Mouse (Mus musculus) fibroblast of lung, adult 2 months (primary cell): ENCODE measurements around the gene Gm4952.
"Not testable (repeated sequence)": the region's sequence is repeated elsewhere in the genome, so short reads cannot be mapped to it uniquely, and the experiment has no call there.

ENCODE experiments used
- DNase-seq: peaks from one replicate; pipeline ENCODE4 v3.0.0-alpha.2; 2011; ENCODE audit warnings: low read depth

Gene Gm4952

DNA sequence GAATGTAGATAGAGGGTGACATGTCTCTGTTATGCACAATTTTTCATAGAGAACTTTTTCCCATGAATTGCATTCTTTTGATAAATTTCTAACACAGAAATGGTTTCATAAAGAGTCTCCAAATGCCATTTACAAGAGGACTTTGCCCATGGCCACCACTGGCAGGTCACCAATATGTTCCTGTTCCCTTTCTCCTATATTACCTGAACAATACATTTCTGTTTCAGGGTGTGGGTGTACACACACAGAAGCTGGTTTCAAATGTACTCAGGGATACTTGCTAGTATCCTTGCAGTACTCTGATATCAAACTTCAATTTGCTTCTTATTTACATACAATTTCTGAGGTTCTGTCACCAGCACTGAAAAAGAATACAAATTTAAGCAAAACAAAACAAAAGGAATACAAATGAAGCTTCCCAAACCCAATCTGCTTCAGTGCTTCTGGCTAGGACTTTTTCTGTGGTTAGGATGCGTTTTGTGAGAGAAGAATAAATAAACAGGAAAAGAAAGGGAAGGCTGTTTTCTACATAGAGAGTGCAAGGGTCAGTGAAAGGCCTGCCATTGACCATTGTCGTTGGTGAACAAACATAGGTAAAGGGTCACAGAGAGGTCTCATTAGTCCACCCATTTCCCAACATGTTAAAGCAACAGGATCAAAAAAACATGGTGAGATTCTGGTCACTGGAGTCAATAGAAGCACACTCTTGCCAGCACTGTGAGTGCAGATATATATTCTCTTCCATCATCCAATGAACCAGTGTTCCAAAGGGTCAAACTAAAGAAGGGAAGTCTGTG is 1.1 kb downstream of the Gm4952 start:
- DNase-seq: no peak

DNA sequence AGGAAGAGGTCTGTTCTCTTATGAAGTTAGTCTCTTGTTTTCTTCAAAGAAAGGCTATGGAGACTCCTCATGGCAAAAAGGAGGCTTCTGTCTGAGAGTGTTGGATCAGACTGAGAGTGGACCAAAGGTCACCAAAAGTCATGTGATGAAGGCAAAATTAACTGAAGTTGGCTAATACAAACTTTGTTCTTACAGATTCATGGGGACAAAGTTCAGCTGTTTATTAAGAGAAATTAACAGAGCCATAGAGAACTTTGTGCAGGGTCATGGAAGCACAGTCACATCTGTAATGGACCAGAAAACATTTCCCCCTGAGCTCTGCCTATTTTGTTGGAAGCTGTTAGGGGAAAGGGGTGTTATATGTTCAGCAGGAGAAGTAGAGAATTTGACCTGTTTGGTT is 8.6 kb downstream of the Gm4952 start:
- DNase-seq: no peak

DNA sequence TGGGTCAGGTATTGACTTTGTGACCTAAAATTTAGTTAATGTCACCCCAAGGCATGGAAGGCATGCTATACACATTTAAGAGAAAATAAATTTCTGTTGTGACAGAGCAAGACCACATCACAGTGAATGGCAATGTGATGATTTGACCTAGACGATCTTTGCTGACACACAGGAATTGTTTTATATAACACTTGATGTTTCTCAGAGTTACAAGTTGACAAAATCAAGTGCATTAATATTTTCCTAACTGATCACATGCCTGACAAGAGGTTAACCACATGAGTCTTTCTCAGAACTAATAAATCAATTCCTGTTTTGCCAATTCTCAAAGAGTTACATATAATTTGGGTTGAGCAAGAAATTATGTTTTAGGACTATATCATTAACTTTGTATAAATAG is 13.9 kb downstream of the Gm4952 start:
- DNase-seq: no peak

DNA sequence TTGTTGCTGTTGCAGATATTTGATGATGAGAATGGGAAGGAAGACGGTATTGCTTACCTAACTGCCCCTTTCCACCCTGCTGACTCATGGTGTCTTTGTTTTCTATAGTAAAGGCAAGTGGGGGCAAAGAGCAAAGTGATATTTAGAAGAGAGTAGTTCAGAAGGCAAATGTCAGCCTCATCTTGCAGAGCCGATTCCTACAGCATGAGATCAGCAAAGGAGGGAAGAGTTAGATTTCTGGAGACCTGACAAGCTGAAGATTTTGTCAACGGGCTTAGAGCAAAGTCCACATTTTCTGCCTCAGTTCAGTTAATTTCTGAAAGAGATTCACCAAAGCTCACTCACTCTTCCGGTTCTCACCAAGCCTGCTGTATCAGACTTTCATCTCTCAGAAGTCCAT is 33.4 kb downstream of the Gm4952 start, which contains the start of gene Glyat:
Gene Glyat, plus strand, starts transcription at position 133 of the 400 bp plus-strand sequence.
- DNase-seq: no peak

DNA sequence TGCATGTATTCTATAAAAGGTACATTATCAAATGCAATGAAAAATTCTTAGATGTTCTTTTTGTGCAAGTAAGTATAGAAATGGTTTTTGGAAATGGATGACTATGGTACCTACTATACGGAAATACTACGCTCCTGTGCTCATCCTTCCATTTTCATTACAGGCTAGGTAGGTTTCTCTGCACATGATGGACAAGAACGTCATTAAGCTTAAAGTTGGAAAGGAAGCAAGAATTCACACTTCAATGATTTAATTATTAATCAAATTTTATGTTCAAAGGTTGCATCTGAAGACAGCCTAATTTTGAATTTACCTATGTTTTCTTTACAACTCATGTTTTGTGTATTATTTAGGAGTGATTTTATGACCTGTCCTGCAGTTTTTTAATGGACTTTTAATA is 34.5 kb downstream of the Gm4952 start:
- DNase-seq: no peak

DNA sequence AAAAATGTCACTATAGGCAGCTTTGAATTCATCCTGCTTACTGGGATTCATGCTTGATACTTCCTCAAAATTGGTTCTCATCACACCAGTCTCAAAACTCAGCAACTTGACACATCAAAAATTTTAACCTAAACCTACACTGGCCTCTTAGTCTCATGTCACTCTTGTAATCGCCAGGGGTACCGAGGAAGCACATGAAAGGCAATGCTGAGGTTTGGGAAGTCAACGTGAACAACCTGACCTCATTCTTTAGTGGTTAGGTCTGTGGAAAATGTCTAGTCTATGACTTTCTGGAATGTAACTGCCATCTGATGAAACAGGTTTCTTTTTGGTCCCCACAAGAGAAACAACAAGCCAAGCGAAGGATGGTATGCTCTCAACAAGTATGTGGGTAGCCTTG is 35.2 kb downstream of the Gm4952 start:
- no peak for DNase-seq

DNA sequence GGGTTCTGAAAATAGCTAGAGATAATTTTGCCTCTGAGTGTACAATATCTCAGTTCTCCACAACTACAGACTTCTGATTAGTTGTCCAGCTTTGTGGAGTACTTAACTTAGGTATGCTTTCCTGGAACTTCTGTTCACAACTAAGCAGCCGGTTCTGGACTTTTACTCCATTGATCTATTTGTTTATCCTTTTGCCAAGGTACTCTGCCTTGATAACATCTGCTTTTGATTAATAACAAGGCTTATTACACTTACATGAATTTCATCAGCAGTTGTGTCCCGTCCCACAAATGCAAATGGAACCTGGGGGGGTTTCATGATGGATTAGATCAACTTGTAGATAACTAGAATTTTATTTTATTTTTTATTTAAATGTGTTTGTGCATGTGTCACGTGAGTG is 37.1 kb downstream of the Gm4952 start:
- DNase-seq: no peak

DNA sequence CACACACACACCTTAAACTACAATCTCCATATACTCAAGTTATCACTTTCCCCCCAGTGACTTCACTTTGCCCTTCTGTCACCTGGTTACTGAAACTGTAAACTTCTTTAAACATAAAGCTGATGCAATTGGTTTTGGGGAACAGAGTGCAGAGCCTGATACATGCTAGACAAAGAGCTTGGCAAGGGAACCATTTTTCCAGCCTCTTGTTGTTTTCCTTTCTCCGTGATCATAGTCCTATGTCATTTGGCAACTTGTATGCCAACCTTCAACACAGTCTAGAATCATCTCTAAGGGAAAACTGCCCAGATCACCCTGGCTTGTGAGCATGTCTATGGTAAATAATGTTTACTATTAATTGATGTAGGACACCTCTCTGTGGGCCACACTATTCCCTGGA is 38.3 kb downstream of the Gm4952 start:
- DNase-seq: no peak

DNA sequence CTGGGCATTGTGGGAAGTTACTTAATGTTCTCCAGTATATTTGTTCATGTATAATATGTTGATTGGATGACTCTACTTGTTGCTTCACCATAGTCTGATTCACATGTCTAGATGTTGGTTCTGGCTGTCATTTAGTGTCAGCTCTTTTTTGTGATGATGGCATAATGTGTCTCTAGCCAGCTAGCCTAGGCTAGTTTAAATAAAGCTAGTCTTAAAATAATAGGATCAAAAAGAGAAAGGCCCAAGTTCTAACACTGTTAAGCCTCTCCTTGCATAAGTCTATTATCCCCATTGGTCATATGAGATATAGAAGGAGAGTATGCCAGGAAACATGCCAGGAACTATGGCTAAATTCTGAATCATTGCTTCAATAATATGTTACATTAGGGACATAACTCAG is 49.7 kb downstream of the Gm4952 start:
- DNase-seq: no peak

DNA sequence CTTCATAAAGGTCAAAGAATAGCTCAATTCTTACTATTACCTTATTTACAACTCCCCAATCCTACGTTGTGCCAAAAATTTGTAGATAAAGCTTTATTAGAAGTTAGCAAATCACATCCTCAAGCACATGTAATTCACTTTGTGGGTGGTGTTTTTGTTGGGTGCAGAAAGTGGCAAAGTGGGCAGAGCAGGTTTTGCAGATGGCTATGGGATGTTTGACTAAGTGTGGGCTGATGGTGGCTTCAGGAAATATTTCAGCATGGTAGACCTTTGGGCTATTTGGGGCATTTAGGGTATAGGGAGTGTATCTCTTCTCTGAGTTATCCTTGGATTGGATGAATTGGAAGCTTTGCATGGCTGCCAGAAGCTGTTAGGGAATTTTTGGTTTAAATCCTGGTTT is 66.4 kb downstream of the Gm4952 start:
- DNase-seq: no peak

DNA sequence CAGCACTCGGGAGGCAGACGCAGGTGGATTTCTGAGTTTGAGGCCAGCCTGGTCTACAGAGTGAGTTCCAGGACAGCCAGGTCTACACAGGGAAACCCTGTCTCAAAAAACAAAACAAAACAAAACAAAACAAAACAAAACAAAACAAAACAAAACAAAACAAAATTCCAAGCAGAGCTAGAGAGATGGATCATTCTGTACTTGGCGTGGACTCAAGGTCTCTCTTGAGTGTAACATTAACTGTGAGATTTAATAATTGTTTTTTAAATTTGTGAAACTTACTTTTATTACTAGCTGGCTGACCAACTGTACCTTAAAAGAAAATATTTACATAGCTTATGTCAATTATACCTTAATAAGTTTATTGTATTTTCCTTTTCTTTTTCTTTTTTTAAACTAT is 68.8 kb downstream of the Gm4952 start:
- not testable (repeated sequence) for DNase-seq

DNA sequence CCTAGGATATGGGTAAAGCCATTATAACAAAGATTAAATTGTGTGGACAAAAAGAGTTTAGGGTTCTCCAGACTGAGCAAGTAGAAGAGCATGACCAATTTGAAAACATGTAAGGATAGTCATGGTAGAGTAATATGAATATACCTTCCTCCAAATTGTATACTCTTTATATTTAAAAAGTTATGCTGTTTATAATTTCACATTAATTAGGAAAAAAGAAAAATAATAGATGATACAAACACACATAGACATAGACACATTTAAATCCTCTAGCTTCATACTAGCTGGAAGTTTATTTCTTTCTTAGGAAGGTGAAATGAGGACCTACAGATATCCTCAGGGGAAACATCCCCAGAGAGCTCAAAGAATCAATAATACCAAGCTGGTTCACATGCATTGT is 70.4 kb downstream of the Gm4952 start, which contains the start of gene Olfr1442:
Gene Olfr1442, plus strand, starts transcription at position 301 of the 400 bp plus-strand sequence.
- DNase-seq: no peak

DNA sequence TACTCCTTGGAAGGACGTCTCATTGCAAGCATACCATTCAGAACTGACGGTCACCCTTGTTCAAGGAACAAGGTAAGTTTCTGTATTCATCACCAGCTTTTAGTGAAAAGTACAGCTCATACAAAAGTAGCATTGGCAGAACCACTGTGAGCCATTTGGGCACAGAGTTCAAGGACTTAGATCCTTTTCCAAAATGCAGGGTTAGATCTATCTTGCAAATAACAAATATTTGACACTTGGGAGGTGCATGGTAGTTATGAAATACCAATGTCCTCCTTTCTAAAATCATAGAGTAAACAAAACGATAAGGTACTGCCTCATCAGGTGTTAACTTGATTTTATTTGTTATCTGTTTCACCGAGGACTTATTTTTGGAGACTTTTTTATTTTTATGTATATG is 71.3 kb downstream of the Gm4952 start:
- DNase-seq: no peak

DNA sequence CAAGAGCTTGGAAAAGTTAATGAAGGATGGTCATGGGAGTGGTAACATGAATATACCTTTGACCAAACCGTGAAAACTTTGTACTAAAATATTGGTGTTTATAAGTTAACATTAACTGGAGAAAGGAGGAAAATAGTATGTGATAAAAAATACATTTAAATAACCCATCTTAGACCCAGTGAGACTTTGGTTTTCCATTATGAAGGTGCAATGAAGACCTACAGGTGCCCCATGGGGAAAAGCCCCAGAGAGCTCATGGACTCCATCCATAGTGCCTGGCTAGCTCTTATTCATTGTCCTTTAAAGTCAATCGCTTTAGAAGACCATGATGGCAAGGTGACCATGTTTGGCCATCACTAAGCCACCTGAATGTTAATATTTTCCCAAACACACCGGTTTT is 78.0 kb downstream of the Gm4952 start, which contains the start of gene Olfr1443:
Gene Olfr1443, plus strand, starts transcription at position 301 of the 400 bp plus-strand sequence.
- no peak for DNase-seq
